8 mouse cellular contexts compared by ENCODE assay signal in genomic region chr5:36739829-36740228, GRCm38 (mm10). TPM values are rescaled to one million over a fixed set of nuclear protein-coding genes. Genes with fewer than 3 reads are reported as not detected.
DNase-seq lines count a peak whose midpoint lies in the region; ATAC-seq and TF ChIP-seq lines count a peak whose summit lies in the region.

No protein-coding gene starts in this region.

- no peaks in the 10 kb centered on the region for H3K36me3 ChIP-seq in midbrain, embryonic 14.5 days (ENCODE audit: control insufficient read depth, insufficient read depth, low read length)
- 0 out of 2 replicates have a peak, but pooled peaks cover 2% of the 10 kb centered on the region for H3K36me3 ChIP-seq in midbrain, embryonic 16.5 days (ENCODE audit: control insufficient read depth, insufficient read depth, low read length)
- no peaks in the 10 kb centered on the region for H3K36me3 ChIP-seq in liver, adult 2 months (ENCODE audit: control insufficient read depth, insufficient read depth, low read length)

- TF ChIP-seq POLR2A in liver, adult 2 months (IDR thresholded peaks at IDR 0.05; ENCODE audit: extremely low read depth, insufficient read depth, low read length), result no peak

- H3K4me1 ChIP-seq in midbrain, embryonic 14.5 days (ENCODE audit: control insufficient read depth, insufficient read depth, low read length), result no peaks in the 10 kb centered on the region
- no peaks in the 10 kb centered on the region for H3K4me1 ChIP-seq in midbrain, embryonic 16.5 days (ENCODE audit: control insufficient read depth, insufficient read depth, low read length)
- H3K4me1 ChIP-seq in liver, adult 2 months (ENCODE audit: control insufficient read depth, insufficient read depth, low read length), result peaks cover 15% of the 10 kb centered on the region

- H3K4me3 ChIP-seq in midbrain, embryonic 14.5 days (replicated peaks; ENCODE audit: low read depth, low read length), result no peak overlapping the region
- H3K4me3 ChIP-seq in midbrain, embryonic 16.5 days (ENCODE audit: low read depth, low read length), result no peak overlapping the region
- no peak overlapping the region for H3K4me3 ChIP-seq in liver, adult 2 months (ENCODE audit: insufficient read depth, low read depth, low read length)

- H3K4me2 ChIP-seq in midbrain, embryonic 14.5 days (ENCODE audit: low read length), result no peak overlapping the region
- H3K4me2 ChIP-seq in midbrain, embryonic 16.5 days (ENCODE audit: low read length), result no peak overlapping the region

- intact Hi-C loops in gastrocnemius, postnatal 36 days (cut with DNase I), result loop anchor here (2.0 to 10.0 kb wide), 3 partner anchors 45 to 155 kb away; no protein-coding TSS in a partner anchor

- peak; percentile 62 for DNase-seq in adrenal gland, postnatal 14 days
- no peak for DNase-seq in adrenal gland, postnatal 4 days (ENCODE audit: low spot score in 2 of 2)
- DNase-seq in midbrain, embryonic 14.5 days, result peak; percentile 41
- peak; percentile 75 to 77 for DNase-seq in cerebellum, postnatal 36 days
- peak; percentile 65 for DNase-seq in liver, adult 2 months (ENCODE audit: extremely low read depth, low read depth, low spot score)
- no peak for DNase-seq in T-cell, adult 2 months (ENCODE audit: low spot score)
- DNase-seq in gastrocnemius, postnatal 36 days, result no peak

- no peak overlapping the region for H3K9ac ChIP-seq in midbrain, embryonic 14.5 days (replicated peaks; ENCODE audit: low read length)
- no peak overlapping the region for H3K9ac ChIP-seq in midbrain, embryonic 16.5 days (ENCODE audit: low read depth, low read length)
- no peak overlapping the region for H3K9ac ChIP-seq in liver, adult 2 months (ENCODE audit: low read depth, low read length)

- no peaks in the 10 kb centered on the region for H3K9me3 ChIP-seq in midbrain, embryonic 14.5 days (ENCODE audit: control insufficient read depth, low read length)
- no peaks in the 10 kb centered on the region for H3K9me3 ChIP-seq in midbrain, embryonic 16.5 days (replicated peaks; ENCODE audit: control insufficient read depth, low read length, poor library complexity, severe bottlenecking)

- peak; percentile 56 for TF ChIP-seq CTCF in liver, adult 2 months (IDR thresholded peaks at IDR 0.05; ENCODE audit: low read depth, low read length)

- WGBS in midbrain, embryonic 14.5 days, result 58% methylated on average over 4 of the region's 4 CpGs
- 71% methylated on average over 4 of the region's 4 CpGs for WGBS in midbrain, embryonic 16.5 days
- WGBS in liver, adult 2 months, result 78% methylated on average over 4 of the region's 4 CpGs

- H3K27ac ChIP-seq in midbrain, embryonic 14.5 days (replicated peaks; ENCODE audit: low read depth, low read length), result no peak overlapping the region
- no peak overlapping the region for H3K27ac ChIP-seq in midbrain, embryonic 16.5 days (ENCODE audit: low read length)
- no peak overlapping the region for H3K27ac ChIP-seq in liver, adult 2 months (replicated peaks; ENCODE audit: insufficient read depth, low read depth, low read length)

- H3K27me3 ChIP-seq in midbrain, embryonic 14.5 days (ENCODE audit: control insufficient read depth, insufficient read depth, low read length), result no peaks in the 10 kb centered on the region
- H3K27me3 ChIP-seq in midbrain, embryonic 16.5 days (ENCODE audit: control insufficient read depth, insufficient read depth, low read depth, low read length), result no peaks in the 10 kb centered on the region
- H3K27me3 ChIP-seq in liver, adult 2 months (ENCODE audit: control insufficient read depth, insufficient read depth, low read length), result no peaks in the 10 kb centered on the region

- H3K79me2 ChIP-seq in liver, adult 2 months (ENCODE audit: control insufficient read depth, insufficient read depth, low read length), result no peaks in the 10 kb centered on the region

- no peak for ATAC-seq in midbrain, embryonic 14.5 days (ENCODE audit: low FRiP score, low TSS enrichment)
- no peak for ATAC-seq in midbrain, embryonic 16.5 days

RNA-seq across cellular contexts. Expression of gene Bloc1s4, which starts 8.6 kb away (rescaled TPM):
- total RNA-seq in adrenal gland, postnatal 14 days (2021), result 23.7 and 27.2 TPM in 2 replicates
- 10 to 100 TPM; 25.7 to 27.5 TPM for total RNA-seq in adrenal gland, postnatal 4 days (2021)
- polyA plus RNA-seq in midbrain, embryonic 14.5 days (2014; fragmentation: Nextera tagmentation; extraction: Ambion mirVana), result 28.6 and 28.8 TPM in 2 replicates
- polyA plus RNA-seq in midbrain, embryonic 16.5 days (2015; fragmentation: Nextera tagmentation; extraction: Ambion mirVana), result 29.0 and 29.3 TPM in 2 replicates
- total RNA-seq in liver, adult 2 months (2014; rRNA removed), result 12.9 and 15.7 TPM in 2 replicates
- polyA plus RNA-seq in liver, adult 2 months (2012; rRNA removed), result 16.5 and 19.4 TPM in 2 replicates
- total RNA-seq in gastrocnemius, postnatal 36 days (2021), result 1 to 10 TPM; 6.7 to 7.8 TPM

RNA-seq across cellular contexts. Expression of gene D5Ertd579e, which starts 44.0 kb away (rescaled TPM):
- total RNA-seq in adrenal gland, postnatal 14 days (2021), result 60.2 and 61.5 TPM in 2 replicates
- total RNA-seq in adrenal gland, postnatal 4 days (2021), result 10 to 100 TPM; 55.2 to 62.3 TPM
- 38.8 and 53.7 TPM in 2 replicates for polyA plus RNA-seq in midbrain, embryonic 14.5 days (2014; fragmentation: Nextera tagmentation; extraction: Ambion mirVana)
- 40.6 and 43.5 TPM in 2 replicates for polyA plus RNA-seq in midbrain, embryonic 16.5 days (2015; fragmentation: Nextera tagmentation; extraction: Ambion mirVana)
- total RNA-seq in liver, adult 2 months (2014; rRNA removed), result 26.6 and 31.5 TPM in 2 replicates
- polyA plus RNA-seq in liver, adult 2 months (2012; rRNA removed), result 11.5 and 12.7 TPM in 2 replicates
- total RNA-seq in gastrocnemius, postnatal 36 days (2021), result 10 to 100 TPM; 70.4 to 74.0 TPM

RNA-seq across cellular contexts. Expression of gene Mrfap1, which starts 56.7 kb away (rescaled TPM):
- 550 and 571 TPM in 2 replicates for total RNA-seq in adrenal gland, postnatal 14 days (2021)
- 100 to 1,000 TPM; 495 to 515 TPM for total RNA-seq in adrenal gland, postnatal 4 days (2021)
- 355 and 360 TPM in 2 replicates for polyA plus RNA-seq in midbrain, embryonic 14.5 days (2014; fragmentation: Nextera tagmentation; extraction: Ambion mirVana)
- 278 and 289 TPM in 2 replicates for polyA plus RNA-seq in midbrain, embryonic 16.5 days (2015; fragmentation: Nextera tagmentation; extraction: Ambion mirVana)
- 154 and 173 TPM in 2 replicates for total RNA-seq in liver, adult 2 months (2014; rRNA removed)
- 72.2 and 93.9 TPM in 2 replicates for polyA plus RNA-seq in liver, adult 2 months (2012; rRNA removed)
- total RNA-seq in gastrocnemius, postnatal 36 days (2021), result 100 to 1,000 TPM; 218 to 221 TPM

Comparison
In these comparisons a context has a peak if more than half of its experiments do, and no peak if none do; other contexts are left out.
1. DNase-seq: peak in adrenal gland, postnatal 14 days (single experiment), midbrain, embryonic 14.5 days (single experiment), cerebellum, postnatal 36 days (2 of 2) and liver, adult 2 months (single experiment); none in adrenal gland, postnatal 4 days (0 of 2), T-cell, adult 2 months (single experiment) and gastrocnemius, postnatal 36 days (0 of 2).